Mouse (Mus musculus) left cerebral cortex, postnatal 14 days (tissue): ENCODE results near the gene Aph1a. TPM values are rescaled to one million over a fixed set of nuclear protein-coding genes. Genes with fewer than 3 reads are reported as not detected.
"Not testable (repeated sequence)": the region's sequence is repeated elsewhere in the genome, so short reads cannot be mapped to it uniquely, and the experiment has no call there.

Experiments used
- DNase-seq, 2 experiments: peaks; one replicate each; pipeline ENCODE4 v3.0.0; 2021 to 2022; ENCODE audit warnings: low spot score in 2 of 2, mixed read lengths in 1 of 2
- intact Hi-C: fragments of 180-260 bp; cut with DNase I; formaldehyde crosslinking; loops from one replicate; pipeline ENCODE4 v1.15.1; 2025
- long read RNA-seq, 2 experiments: library from polyadenylated mRNA; stranded (forward); transcript quantifications; one replicate each; pipeline ENCODE4 v2.0.0; 2021
- total RNA-seq, 2 experiments: library from RNA; stranded (reverse); gene quantifications; 2 replicates each; pipeline ENCODE4 v1.2.3; 2021

Aph1a gene
- total RNA-seq, result 10 to 100 TPM; 72.2 to 79.0 TPM
- long read RNA-seq, experiment 1, transcript Aph1a-202 (7 exons, 1,601 nt), result major isoform, 20 of 37 reads
- long read RNA-seq, experiment 1, partial matches to known transcripts, result 10 of 37 reads
- long read RNA-seq, experiment 1, other reads (novel, unspliced or antisense), result 4 of 37 reads
- long read RNA-seq, experiment 2, transcript Aph1a-202 (7 exons, 1,601 nt), result major isoform, 17 of 36 reads
- long read RNA-seq, experiment 2, partial matches to known transcripts, result 4 of 36 reads
- long read RNA-seq, experiment 2, other reads (novel, unspliced or antisense), result 11 of 36 reads

- intact Hi-C loops, result not testable (repeated sequence)
- DNase-seq, result peak; percentile 95 to 97
These were observed at the start of gene Aph1a for GRCm38 (mm10) chr3:95893606-95894316. Gene Aph1a (plus strand): TSS chr3:95893969.

DNA sequence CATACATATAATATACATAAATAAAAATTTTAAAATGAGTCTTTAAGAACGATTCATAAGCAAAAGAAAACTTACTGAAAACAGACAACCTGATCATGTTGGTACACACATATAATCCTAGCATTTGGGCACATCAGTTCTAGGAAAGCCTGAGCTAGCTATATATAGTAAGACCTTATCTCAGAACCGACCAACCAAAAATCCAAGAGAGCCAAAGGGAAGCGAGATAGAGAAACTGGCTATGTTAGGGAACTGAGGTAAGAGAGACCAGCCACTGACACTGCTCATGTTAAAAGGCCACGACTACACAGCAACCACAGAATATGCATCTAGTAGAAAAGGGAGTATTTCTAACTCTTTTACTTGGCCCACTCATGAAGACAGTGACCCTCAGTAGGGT, 43.2 kb upstream of the Aph1a start:
- no peak for DNase-seq
- intact Hi-C loops, result no loop called here

DNA sequence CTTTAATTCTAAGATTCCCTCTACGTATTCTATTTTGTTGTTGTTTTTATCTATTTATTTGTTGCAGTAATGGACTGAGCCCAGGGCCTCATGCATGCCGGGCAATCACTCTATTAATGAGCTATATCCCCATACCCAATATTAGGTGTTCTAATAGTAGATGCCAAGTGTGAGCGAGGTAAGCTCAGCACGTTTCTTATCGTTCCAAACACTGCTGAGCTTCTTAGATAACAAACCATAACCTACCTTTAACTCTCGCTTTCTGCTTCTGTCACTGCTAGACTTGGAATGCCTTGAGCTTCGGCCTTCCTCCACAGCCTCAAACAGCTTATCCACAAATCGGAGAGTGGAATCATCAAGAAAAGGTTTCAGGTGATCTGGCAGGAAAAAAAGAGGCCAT, 42.5 kb upstream of the Aph1a start:
- intact Hi-C loops, result no loop called here
- DNase-seq, result no peak

- intact Hi-C loops, result no loop called here
- DNase-seq, result peak; percentile 92 to 95
These were observed 38.2 kb upstream of the Aph1a start, which contains the start of gene Prpf3 for GRCm38 (mm10) chr3:95855502-95856089. Gene Prpf3 (minus strand): TSS chr3:95855885.

- no peak for DNase-seq
- intact Hi-C loops, result no loop called here
These were observed 37.7 kb upstream of the Aph1a start for GRCm38 (mm10) chr3:95856115-95856514.

DNA sequence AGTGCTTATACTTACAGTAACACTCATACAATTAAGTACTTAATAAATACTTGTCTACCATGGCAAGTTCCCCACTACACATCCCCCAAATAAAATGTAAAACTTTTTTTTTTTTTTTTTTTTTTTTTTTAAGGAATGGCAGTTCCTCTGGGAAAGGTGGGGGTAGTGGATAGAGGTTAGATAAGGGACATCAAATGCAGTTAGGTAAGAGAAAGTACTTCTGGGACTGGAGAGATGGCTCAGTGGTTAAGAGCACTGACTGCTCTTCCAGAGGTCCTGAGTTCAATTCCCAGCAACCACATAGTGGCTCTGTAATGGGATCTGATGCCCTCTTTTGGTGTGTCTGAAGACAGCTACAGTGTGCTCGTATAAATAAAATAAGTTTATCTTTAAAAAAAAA, 36.7 kb upstream of the Aph1a start:
- DNase-seq, intact Hi-C loops: not testable (repeated sequence)

DNA sequence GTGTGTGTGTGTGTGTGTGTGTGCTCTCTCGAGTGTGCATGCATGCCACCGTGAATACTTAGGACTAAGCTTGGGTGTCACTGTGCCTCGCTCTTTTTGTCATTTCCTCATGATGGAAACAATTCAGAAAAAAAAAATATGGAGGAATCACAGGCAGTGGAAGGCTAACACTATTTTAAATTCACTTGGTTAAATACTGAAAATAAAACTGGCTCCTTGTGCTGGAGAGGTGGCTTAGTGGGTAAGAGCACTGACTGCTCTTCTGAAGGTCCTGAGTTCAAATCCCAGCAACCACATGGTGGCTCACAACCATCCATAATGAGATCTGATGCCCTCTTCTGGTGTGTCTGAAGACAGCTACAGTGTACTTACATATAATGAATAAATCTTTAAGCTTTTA, 35.5 kb upstream of the Aph1a start:
- DNase-seq, intact Hi-C loops: not testable (repeated sequence)

- intact Hi-C loops, result loop anchor here (5.0 kb wide), 1 partner anchor 97 kb away; no protein-coding TSS in a partner anchor
- no peak for DNase-seq
These were observed 33.4 kb upstream of the Aph1a start for GRCm38 (mm10) chr3:95860323-95860722.

DNA sequence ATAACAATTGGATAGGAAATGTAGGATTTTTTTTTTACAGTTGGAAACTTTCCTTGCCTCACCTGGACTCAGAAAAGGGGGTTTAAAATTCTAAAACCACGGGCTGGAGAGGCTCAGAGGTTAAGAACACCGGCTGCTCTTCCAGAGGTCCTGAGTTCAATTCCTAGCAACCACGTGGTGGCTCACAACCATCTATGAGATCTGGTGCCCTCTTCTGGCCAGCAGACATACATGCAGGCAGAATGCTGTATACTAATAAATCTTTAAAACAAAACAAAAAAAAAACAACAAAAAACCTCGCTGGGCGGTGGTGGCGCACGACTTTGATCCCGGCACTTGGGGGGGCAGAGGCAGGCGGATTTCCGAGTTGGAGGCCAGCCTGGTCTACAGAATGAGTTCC, 32.6 kb upstream of the Aph1a start:
- no peak for DNase-seq
- intact Hi-C loops, result loop anchor here (5.0 kb wide), 1 partner anchor 96 kb away; no protein-coding TSS in a partner anchor

GRCm38 (mm10) chr3:95861796-95862195, 32.0 kb upstream of the Aph1a start:
- DNase-seq, result peak; percentile 85 to 95
- intact Hi-C loops, result loop anchor here (5.0 kb wide), 1 partner anchor 96 kb away; no protein-coding TSS in a partner anchor

DNA sequence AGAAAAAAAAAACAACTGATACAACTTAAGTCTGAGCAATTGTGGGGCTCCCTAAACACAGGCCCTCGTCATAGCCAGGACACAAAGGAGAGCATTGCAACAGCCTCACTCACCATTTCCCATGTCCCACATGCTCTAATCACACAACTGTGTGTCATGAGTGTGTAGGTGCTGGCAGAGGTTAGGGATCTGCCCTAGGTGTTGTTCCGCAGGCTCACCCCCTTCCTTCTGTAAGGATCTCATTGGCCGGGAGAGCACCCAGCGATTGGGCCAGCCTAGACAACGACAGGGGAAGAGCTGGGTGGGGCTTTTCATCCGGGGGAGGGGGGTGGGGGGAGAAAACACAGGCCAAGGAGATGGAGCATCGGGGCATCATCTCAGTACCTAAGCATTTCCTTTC, 30.2 kb upstream of the Aph1a start:
- intact Hi-C loops, result loop anchor here (5.0 kb wide), 1 partner anchor 94 kb away; no protein-coding TSS in a partner anchor
- DNase-seq, result no peak

GRCm38 (mm10) chr3:95865050-95865449, 28.7 kb upstream of the Aph1a start:
- intact Hi-C loops, result no loop called here

GRCm38 (mm10) chr3:95865571-95865970, 28.2 kb upstream of the Aph1a start:
- intact Hi-C loops, result no loop called here
- no peak for DNase-seq

More at GRCm38 (mm10) chr3:95865050-95865449, 28.7 kb upstream of the Aph1a start:
- DNase-seq, result peak; percentile 75 to 91

DNA sequence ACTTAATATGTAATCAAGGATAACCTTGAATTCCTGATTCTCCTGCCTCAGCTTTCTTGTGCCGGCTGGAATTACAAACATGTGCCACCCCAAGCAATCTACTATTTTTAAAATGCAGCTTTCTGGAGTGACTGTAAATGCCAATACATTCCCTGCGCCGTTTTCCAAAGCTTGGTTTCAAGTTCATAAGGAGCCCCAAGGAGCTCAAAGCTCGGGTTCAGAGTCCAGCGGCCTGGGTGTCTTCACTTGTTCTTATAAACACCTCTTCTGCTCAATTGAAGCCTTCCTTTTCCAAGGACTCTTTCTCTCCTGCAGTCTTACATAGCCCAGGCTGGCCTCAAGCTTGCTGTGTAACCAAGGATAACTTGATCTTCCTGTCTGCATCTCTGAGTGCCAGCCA, 27.7 kb upstream of the Aph1a start:
- intact Hi-C loops, result no loop called here

GRCm38 (mm10) chr3:95867408-95867807, 26.4 kb upstream of the Aph1a start:
- intact Hi-C loops, result no loop called here
- DNase-seq, result no peak

More for the DNA sequence above, 27.7 kb upstream of the Aph1a start:
- no peak for DNase-seq

GRCm38 (mm10) chr3:95870976-95871375, 22.8 kb upstream of the Aph1a start:
- intact Hi-C loops, result no loop called here
- DNase-seq, result no peak

- peak; percentile 84 to 86 for DNase-seq
- intact Hi-C loops, result no loop called here
These were observed 22.3 kb upstream of the Aph1a start, which contains the start of gene Mrps21 for GRCm38 (mm10) chr3:95871392-95871867. Gene Mrps21 (minus strand): TSS chr3:95871519.

DNA sequence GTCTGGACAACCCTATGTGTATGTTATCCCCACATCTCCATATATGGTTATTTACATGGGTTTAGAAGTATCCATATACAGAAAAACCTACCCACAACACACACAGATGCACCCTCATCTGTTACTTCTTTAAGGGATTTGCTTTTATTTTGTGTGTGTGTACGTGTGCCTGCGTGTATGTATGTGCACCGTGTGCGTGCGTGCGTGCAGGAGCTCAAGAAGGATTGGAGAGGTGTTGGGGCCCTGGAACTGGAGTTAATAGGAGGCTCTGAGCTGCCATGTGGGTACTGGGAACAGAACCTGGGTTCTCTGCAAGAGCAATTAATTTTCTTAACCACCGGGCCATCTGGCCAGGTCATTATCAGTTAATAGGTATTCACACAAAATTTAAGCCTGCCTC, 21.7 kb upstream of the Aph1a start:
- no peak for DNase-seq

GRCm38 (mm10) chr3:95879063-95879462, 14.7 kb upstream of the Aph1a start:
- intact Hi-C loops, result no loop called here
- no peak for DNase-seq

More for the DNA sequence above, 21.7 kb upstream of the Aph1a start:
- intact Hi-C loops, result no loop called here
